Mouse (Mus musculus) adrenal gland, adult (tissue): Measurements from ENCODE around the gene Kcns1.
A peak's percentile ranks its signal among the peaks of the same experiment; 100 is the strongest.

ENCODE experiments used
- DNase-seq, 2 experiments: peaks; one replicate each; pipeline ENCODE4 v3.0.0; 2022 to 2023; ENCODE audit warnings: low spot score in 1 of 2; ENCODE audit not compliant: inconsistent age in 2 of 2

Kcns1 gene

GRCm38 (mm10) chr2:164174649-164175395, 3.9 kb upstream of the Kcns1 start:
- no peak for DNase-seq

- no peak for DNase-seq
Measured at GRCm38 (mm10) chr2:164173394-164173793, 2.5 kb upstream of the Kcns1 start.

GRCm38 (mm10) chr2:164170326-164170725, 587 bp downstream of the Kcns1 start:
- DNase-seq, result no peak

- no peak for DNase-seq
Measured at GRCm38 (mm10) chr2:164168571-164168946, 2.4 kb downstream of the Kcns1 start.

GRCm38 (mm10) chr2:164167752-164168570, 3.0 kb downstream of the Kcns1 start:
- DNase-seq, result no peak

- DNase-seq, result peak; percentile 46 to 81
Measured at GRCm38 (mm10) chr2:164164941-164165340, 6.0 kb downstream of the Kcns1 start.

- DNase-seq, result peak in 1 of 2 experiments; percentile 57
Measured at GRCm38 (mm10) chr2:164161515-164162055, 9.3 kb downstream of the Kcns1 start.

- no peak for DNase-seq
Measured at GRCm38 (mm10) chr2:164158838-164159237, 12.1 kb downstream of the Kcns1 start.

- DNase-seq, result peak in 1 of 2 experiments; percentile 77
Measured at GRCm38 (mm10) chr2:164156158-164156557, 14.8 kb downstream of the Kcns1 start.

GRCm38 (mm10) chr2:164154007-164154406, 16.9 kb downstream of the Kcns1 start:
- DNase-seq, result no peak

GRCm38 (mm10) chr2:164152341-164152740, 18.6 kb downstream of the Kcns1 start:
- no peak for DNase-seq

GRCm38 (mm10) chr2:164150086-164150760, 20.7 kb downstream of the Kcns1 start:
- no peak for DNase-seq

GRCm38 (mm10) chr2:164146556-164146955, 24.4 kb downstream of the Kcns1 start:
- no peak for DNase-seq

GRCm38 (mm10) chr2:164144541-164144940, 26.4 kb downstream of the Kcns1 start:
- DNase-seq, result peak; percentile 45 to 82

- DNase-seq, result peak; percentile 45 to 74
Measured at GRCm38 (mm10) chr2:164144025-164144424, 26.9 kb downstream of the Kcns1 start.

- peak; percentile 50 to 81 for DNase-seq
Measured at GRCm38 (mm10) chr2:164142021-164142420, 28.9 kb downstream of the Kcns1 start.

- no peak for DNase-seq
Measured at GRCm38 (mm10) chr2:164137754-164138153, 33.2 kb downstream of the Kcns1 start.

GRCm38 (mm10) chr2:164136393-164136792, 34.5 kb downstream of the Kcns1 start:
- peak; percentile 22 to 62 for DNase-seq

- no peak for DNase-seq
Measured at GRCm38 (mm10) chr2:164135367-164135766, 35.5 kb downstream of the Kcns1 start.

- peak; percentile 60 to 77 for DNase-seq
Measured at GRCm38 (mm10) chr2:164134563-164134962, 36.4 kb downstream of the Kcns1 start.

GRCm38 (mm10) chr2:164131586-164131985, 39.3 kb downstream of the Kcns1 start:
- no peak for DNase-seq
